Mouse (Mus musculus) CD4-positive, CD25-positive, alpha-beta regulatory T cell, adult 2 months (primary cell): ENCODE data around the gene Rab1b.

ENCODE experiments used
- DNase-seq: peaks from one replicate; pipeline ENCODE4 v3.0.0-alpha.2; 2012; ENCODE audit warnings: low read depth, low spot score

Gene Rab1b

DNA sequence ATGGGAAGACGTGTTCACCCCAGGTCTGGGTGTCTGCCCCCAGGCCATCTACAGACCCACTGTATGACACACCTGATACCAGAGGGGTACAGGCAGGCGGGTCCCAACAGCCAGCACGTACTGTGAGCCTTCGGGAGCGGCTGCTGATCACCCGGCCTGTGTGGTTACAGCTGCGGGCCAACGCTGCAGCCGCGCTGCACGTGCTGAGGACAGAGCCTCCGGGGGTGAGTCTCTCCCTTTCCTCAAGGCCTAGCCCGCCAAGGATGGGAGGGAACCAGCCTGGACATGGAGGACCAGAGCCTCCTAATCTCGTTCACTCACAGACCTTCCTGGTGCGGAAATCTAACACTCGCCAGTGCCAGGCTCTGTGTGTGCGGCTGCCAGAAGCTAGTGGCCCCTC is 55.8 kb downstream of the Rab1b start:
- no peak for DNase-seq

DNA sequence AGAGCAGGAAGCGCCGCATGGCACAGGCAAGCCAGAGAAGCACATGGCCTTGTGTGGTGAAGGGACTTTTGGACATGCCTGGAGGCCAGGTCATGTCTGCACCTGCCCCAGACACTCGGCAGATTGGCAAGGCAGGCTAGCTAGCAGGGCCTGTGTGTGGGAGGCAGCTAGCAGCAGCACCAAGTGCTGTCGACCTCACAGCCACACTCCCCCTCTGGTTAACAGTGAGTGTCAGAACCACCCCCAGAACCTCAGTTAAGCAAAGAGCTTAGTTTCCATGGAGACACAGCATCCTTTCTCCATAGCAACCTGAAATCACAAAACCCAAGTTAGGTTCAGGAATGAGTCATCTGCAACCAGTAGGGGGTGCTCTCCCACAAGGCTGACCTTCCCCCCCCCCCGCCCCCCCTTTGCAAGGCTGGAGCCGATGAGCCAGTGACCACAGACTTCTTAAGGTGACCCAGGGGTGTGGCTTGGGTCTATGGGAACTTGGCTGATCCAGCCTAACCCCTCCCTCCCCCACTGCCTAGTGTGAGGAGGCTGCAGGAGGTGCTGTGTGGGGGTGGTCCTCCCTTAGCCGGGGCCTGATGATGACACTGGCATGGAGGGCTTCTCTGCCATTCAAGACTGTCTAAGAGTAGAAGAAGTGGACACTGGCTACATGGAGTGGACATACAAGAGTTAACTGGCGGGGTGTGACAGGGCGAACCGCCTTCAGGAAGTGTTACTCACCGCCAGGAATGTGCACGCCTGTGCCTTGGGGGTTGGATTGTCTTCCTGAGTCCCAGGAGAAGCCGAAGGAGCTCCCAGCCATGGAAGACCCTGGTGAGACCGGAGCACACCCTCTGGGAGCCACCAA is 56.6 kb downstream of the Rab1b start, which contains the start of gene Rin1:
TSS of gene Rin1 (plus strand) at position 435 of the 859 bp plus-strand sequence.
- DNase-seq = peak; percentile 73

DNA sequence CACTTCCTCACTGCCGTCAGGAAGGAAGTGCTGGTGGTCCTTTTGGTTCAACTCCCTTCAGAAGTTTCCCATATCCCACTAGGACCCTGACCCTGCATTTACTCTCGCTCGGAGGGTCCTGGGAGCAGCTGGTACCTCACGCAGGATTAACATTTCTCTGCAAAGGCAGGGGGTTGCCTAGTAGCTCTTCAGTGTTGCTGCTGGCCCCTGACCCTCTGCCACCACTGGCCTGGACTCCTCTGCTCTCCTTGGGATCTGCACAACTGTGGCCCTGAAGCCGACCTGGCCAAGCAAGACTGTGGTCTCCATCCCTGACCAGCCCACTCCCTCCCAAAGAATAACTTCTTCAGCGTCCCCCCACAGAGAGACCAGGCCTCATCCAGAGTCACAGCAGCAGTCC is 57.5 kb downstream of the Rab1b start:
- DNase-seq = no peak
